Mouse (Mus musculus) liver, adult 10 weeks (tissue): ENCODE data around the gene Ckmt1. TPM values are rescaled to one million over a fixed set of nuclear protein-coding genes. Genes with fewer than 3 reads are reported as not detected.

Experiments
- polyA plus RNA-seq: library from polyadenylated mRNA; stranded (reverse); fragments of 350-450 nt; fragmentation: Illumina TruSeq; extraction: RNeasy Lipid Tissue Mini Kit (QIAGEN cat#74804); gene quantifications from one replicate; pipeline ENCODE4 v1.2.3, GENCODE M21; 2014; ENCODE audit warnings: low read depth, low replicate concordance

Gene Ckmt1
- polyA plus RNA-seq: not detected

GRCm38 (mm10) chr2:121357494-121357893 is at the start of gene Ckmt1:
Gene Ckmt1, plus strand, starts transcription at chr2:121357714.

DNA sequence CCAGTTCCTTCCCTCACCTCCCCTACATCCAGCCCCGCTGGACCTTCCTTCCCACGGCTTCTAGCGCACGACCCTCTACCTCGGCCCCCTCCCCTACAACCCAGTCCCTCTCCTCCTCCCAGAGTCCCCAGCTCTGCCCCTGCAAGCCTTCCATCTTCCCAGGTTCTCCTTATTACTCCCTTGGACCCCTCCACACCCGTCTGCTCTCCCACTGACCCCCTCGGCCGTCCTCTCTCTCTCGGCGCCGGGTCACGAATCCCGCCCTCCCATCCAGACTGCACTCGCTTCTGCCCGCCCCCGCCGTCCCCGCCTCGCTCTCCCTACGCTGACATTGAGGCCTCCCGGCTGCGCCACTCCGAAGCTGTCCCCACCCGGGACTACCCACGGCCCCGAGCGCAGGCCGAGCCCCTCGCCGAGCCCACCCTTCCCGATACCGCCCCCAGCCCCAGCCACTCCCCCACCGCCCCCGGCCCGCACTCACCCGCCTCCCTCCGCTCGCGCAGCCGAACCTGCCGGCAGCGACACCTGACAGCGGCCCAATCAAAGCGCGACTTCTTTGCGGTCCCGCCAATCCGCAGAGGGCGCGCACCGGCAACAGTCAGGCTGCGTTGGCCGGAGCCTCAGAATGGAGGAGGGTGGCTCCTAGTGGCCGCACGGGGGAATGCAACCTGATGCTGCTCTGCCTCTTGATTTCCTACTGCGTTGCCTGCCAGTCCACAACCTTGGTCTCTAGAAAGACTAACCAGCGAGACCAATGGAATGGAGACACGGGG is 2.5 kb upstream of the Ckmt1 start, which contains the start of gene Ppip5k1:
Ppip5k1 (minus strand) TSS at position 577 of the 773 bp plus-strand sequence.

DNA sequence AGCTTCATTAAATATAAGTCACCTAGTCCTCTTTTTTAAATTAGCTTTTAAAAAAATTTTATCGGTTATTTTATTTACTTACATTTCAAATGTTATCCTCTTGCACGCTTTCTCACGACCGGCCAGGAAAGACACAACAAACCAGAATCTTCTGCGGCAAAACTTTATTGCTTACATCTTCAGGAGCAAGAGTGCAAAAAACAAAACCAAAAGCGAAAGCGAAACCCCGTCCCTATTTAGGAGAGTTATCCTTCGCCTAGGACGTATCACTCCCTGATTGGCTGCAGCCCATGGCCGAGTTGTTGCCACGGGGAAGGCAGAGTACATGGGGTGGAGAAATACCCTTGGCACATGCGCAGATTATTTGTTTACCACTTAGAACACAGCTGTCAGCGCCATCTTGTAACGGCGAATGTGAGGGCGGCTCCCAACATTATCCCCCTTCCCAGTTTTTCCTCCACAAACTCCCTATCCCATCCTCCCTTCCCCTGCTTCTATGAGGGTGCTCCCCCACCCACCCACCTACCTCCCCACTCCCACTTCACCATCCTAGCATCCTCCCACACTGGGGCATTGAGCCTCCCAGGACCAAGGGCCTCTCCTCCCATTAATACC is 29.6 kb downstream of the Ckmt1 start, which contains the start of gene Strc:
Strc (minus strand) TSS at position 208 of the 615 bp plus-strand sequence.

Other genes starting within 250 kb of the Ckmt1 start
- not detected for gene Tgm7, start 247.9 kb upstream of the Ckmt1 start, polyA plus RNA-seq
- 22.0 TPM for gene Adal, start 217.3 kb upstream of the Ckmt1 start, polyA plus RNA-seq
- 2.9 TPM for gene Lcmt2, start 217.1 kb upstream of the Ckmt1 start, polyA plus RNA-seq
- gene Tubgcp4, start 187.1 kb upstream of the Ckmt1 start, polyA plus RNA-seq: 28.5 TPM
- gene Zscan29, start 186.6 kb upstream of the Ckmt1 start, polyA plus RNA-seq: 9.5 TPM
- 2.2 TPM for gene Trp53bp1, start 86.3 kb upstream of the Ckmt1 start, polyA plus RNA-seq
- not detected for gene Map1a, start 68.1 kb upstream of the Ckmt1 start, polyA plus RNA-seq
- 1.6 TPM for gene Ppip5k1, start 2.3 kb upstream of the Ckmt1 start, polyA plus RNA-seq
- not detected for gene Strc, start 29.5 kb downstream of the Ckmt1 start, polyA plus RNA-seq
- 820 TPM for gene Pdia3, start 56.1 kb downstream of the Ckmt1 start, polyA plus RNA-seq
- 3.5 TPM for gene Catsper2, start 56.1 kb downstream of the Ckmt1 start, polyA plus RNA-seq
- 1.8 TPM for gene Ell3, start 86.6 kb downstream of the Ckmt1 start, polyA plus RNA-seq
- gene Serf2, start 91.5 kb downstream of the Ckmt1 start, polyA plus RNA-seq: 47.8 TPM
- 18.7 TPM for gene Hypk, start 95.6 kb downstream of the Ckmt1 start, polyA plus RNA-seq
- gene Serinc4, start 99.1 kb downstream of the Ckmt1 start, polyA plus RNA-seq: not detected
- 15.0 TPM for gene Mfap1b, start 116.4 kb downstream of the Ckmt1 start, polyA plus RNA-seq
- 16.5 TPM for gene Mfap1a, start 149.0 kb downstream of the Ckmt1 start, polyA plus RNA-seq
- 2.6 TPM for gene Wdr76, start 149.0 kb downstream of the Ckmt1 start, polyA plus RNA-seq